Mouse (Mus musculus) lung, postnatal 0 days (tissue): ENCODE data around the gene Pth1r.

Source experiments
- CTCF ChIP-seq: IDR thresholded peaks from 2 replicates; pipeline ENCODE4 v1.5.1; 2016; ENCODE audit warnings: antibody characterized with exemption, mild to moderate bottlenecking
- EP300 ChIP-seq: IDR thresholded peaks from 2 replicates; pipeline ENCODE4 v1.6.1; 2016; ENCODE audit warnings: antibody characterized with exemption, mild to moderate bottlenecking, control low read depth

- TF ChIP-seq CTCF, result no peak
- TF ChIP-seq EP300, result no peak
These were observed 10.6 kb downstream of the Pth1r start for GRCm38 (mm10) chr9:110736362-110736761.
